Mouse (Mus musculus) C2C12 (cell line): ENCODE results near the gene Nrxn3. TPM values are rescaled to one million over a fixed set of nuclear protein-coding genes. Genes with fewer than 3 reads are reported as not detected.

Source experiments
- H3K27me3 ChIP-seq: one replicate; pipeline ENCODE4 v1.6.1; 2011; ENCODE audit not compliant: control insufficient read depth, insufficient read depth, insufficient read length
- H3K36me3 ChIP-seq: one replicate; pipeline ENCODE4 v1.6.1; 2011; ENCODE audit not compliant: control insufficient read depth, insufficient read depth
- H3K4me3 ChIP-seq: one replicate; pipeline ENCODE4 v1.5.1; 2011; ENCODE audit warnings: mild to moderate bottlenecking, control low read depth; ENCODE audit not compliant: poor library complexity, insufficient read depth, severe bottlenecking
- H3K79me2 ChIP-seq: one replicate; pipeline ENCODE4 v1.6.1; 2011; ENCODE audit not compliant: control insufficient read depth, insufficient read depth
- H3K79me3 ChIP-seq: one replicate; pipeline ENCODE4 v1.6.1; 2011; ENCODE audit warnings: low read depth, control low read depth
- H3ac ChIP-seq: one replicate; pipeline ENCODE3; 2011; ENCODE audit warnings: low read depth; ENCODE audit not compliant: control insufficient read depth, insufficient read length
- CEBPB ChIP-seq: IDR thresholded peaks from one replicate; pipeline ENCODE4 v1.6.1; 2011; ENCODE audit warnings: low read depth, mild to moderate bottlenecking, control low read depth, moderate library complexity
- CTCF ChIP-seq: IDR thresholded peaks from one replicate; pipeline ENCODE4 v1.5.1; 2011; ENCODE audit not compliant: control insufficient read depth, insufficient read depth, insufficient read length
- FOSL1 ChIP-seq: IDR thresholded peaks from one replicate; pipeline ENCODE4 v1.8.0; 2011; ENCODE audit warnings: mild to moderate bottlenecking, low read length; ENCODE audit not compliant: poor library complexity, insufficient read depth, severe bottlenecking
- MAX ChIP-seq: IDR thresholded peaks from one replicate; pipeline ENCODE4 v1.6.1; 2011; ENCODE audit warnings: mild to moderate bottlenecking, control low read depth
- MYOD1 ChIP-seq: IDR thresholded peaks from one replicate; pipeline ENCODE4 v1.6.1; 2011; ENCODE audit warnings: low read depth; ENCODE audit not compliant: control insufficient read depth, insufficient read length
- MYOG ChIP-seq: IDR thresholded peaks from one replicate; pipeline ENCODE4 v1.6.1; 2011; ENCODE audit not compliant: control insufficient read depth, insufficient read length; ENCODE audit errors: extremely low read depth
- USF1 ChIP-seq: IDR thresholded peaks from one replicate; pipeline ENCODE4 v1.6.1; 2011; ENCODE audit warnings: low read depth, mild to moderate bottlenecking, control low read depth, moderate library complexity
- polyA plus RNA-seq: library from polyadenylated mRNA; unstranded; fragments of >200 nt; fragmentation: generic; extraction: Trizol; gene quantifications from one replicate; pipeline ENCODE4 v1.2.1, GENCODE M21; 2012; ENCODE audit warnings: missing spikeins

The Nrxn3 gene
- polyA plus RNA-seq, 1 experiment = 0.01 TPM

GRCm38 (mm10) chr12:90274621-90275236 is 1552.1 kb downstream of the Nrxn3 start:
- H3K4me3 ChIP-seq = no peak overlapping the region
- no peaks in the 10 kb centered on the region for H3K79me2 ChIP-seq
- H3K36me3 ChIP-seq = no peaks in the 10 kb centered on the region
- no peaks in the 10 kb centered on the region for H3K79me3 ChIP-seq
- TF ChIP-seq MAX = no peak
- no peak for TF ChIP-seq MYOG
- no peak for TF ChIP-seq FOSL1
- no peak for TF ChIP-seq CEBPB
- no peak for TF ChIP-seq MYOD1
- TF ChIP-seq USF1 = no peak
- TF ChIP-seq CTCF = no peak
- H3K27me3 ChIP-seq = no peaks in the 10 kb centered on the region
- H3ac ChIP-seq = no peak overlapping the region

- TF ChIP-seq MAX (no peak), CEBPB (no peak)
- H3K4me3 ChIP-seq = no peak overlapping the region
- H3K79me2 ChIP-seq = no peaks in the 10 kb centered on the region
Measured at GRCm38 (mm10) chr12:90281236-90281635, 1558.6 kb downstream of the Nrxn3 start.

GRCm38 (mm10) chr12:90283022-90283421 is 1560.3 kb downstream of the Nrxn3 start:
- TF ChIP-seq MYOG (no peak), USF1 (no peak), FOSL1 (no peak), MYOD1 (no peak), CTCF (no peak), MAX (no peak), CEBPB (no peak)
- no peaks in the 10 kb centered on the region for H3K79me2 ChIP-seq
- no peak overlapping the region for H3ac ChIP-seq
- no peak overlapping the region for H3K4me3 ChIP-seq
- H3K79me3 ChIP-seq = no peaks in the 10 kb centered on the region
- H3K36me3 ChIP-seq = no peaks in the 10 kb centered on the region
- H3K27me3 ChIP-seq = no peaks in the 10 kb centered on the region

More at GRCm38 (mm10) chr12:90281236-90281635, 1558.6 kb downstream of the Nrxn3 start:
- no peaks in the 10 kb centered on the region for H3K79me3 ChIP-seq
- no peaks in the 10 kb centered on the region for H3K27me3 ChIP-seq
- no peak overlapping the region for H3ac ChIP-seq
- H3K36me3 ChIP-seq = no peaks in the 10 kb centered on the region

GRCm38 (mm10) chr12:90302671-90303070 is 1580.0 kb downstream of the Nrxn3 start:
- Histone ChIP-seq H3K36me3 (no peaks in the 10 kb centered on the region), H3ac (no peak overlapping the region), H3K79me3 (no peaks in the 10 kb centered on the region), H3K79me2 (no peaks in the 10 kb centered on the region), H3K4me3 (no peak overlapping the region), H3K27me3 (no peaks in the 10 kb centered on the region)
- no peak for TF ChIP-seq MAX

- H3K27me3 ChIP-seq = no peaks in the 10 kb centered on the region
- no peak overlapping the region for H3ac ChIP-seq
- TF ChIP-seq MAX (no peak), CEBPB (no peak)
- no peaks in the 10 kb centered on the region for H3K79me2 ChIP-seq
- H3K79me3 ChIP-seq = no peaks in the 10 kb centered on the region
- H3K36me3 ChIP-seq = no peaks in the 10 kb centered on the region
- no peak overlapping the region for H3K4me3 ChIP-seq
Measured at GRCm38 (mm10) chr12:90331806-90332205, 1609.1 kb downstream of the Nrxn3 start.

- Histone ChIP-seq H3K4me3 (no peak overlapping the region), H3ac (no peak overlapping the region), H3K36me3 (no peaks in the 10 kb centered on the region), H3K79me2 (no peaks in the 10 kb centered on the region), H3K79me3 (no peaks in the 10 kb centered on the region), H3K27me3 (no peaks in the 10 kb centered on the region)
- TF ChIP-seq CTCF = no peak
- no peak for TF ChIP-seq USF1
- no peak for TF ChIP-seq CEBPB
- no peak for TF ChIP-seq FOSL1
- TF ChIP-seq MYOG = no peak
- TF ChIP-seq MYOD1 = no peak
- no peak for TF ChIP-seq MAX
Measured at GRCm38 (mm10) chr12:90332459-90332858, 1609.8 kb downstream of the Nrxn3 start.
